Mouse (Mus musculus): ENCODE results near the gene Fh1. TPM values are rescaled to one million over a fixed set of nuclear protein-coding genes. Genes with fewer than 3 reads are reported as not detected.

The Fh1 gene
- polyA plus RNA-seq, 1 experiment from 2014 or later, result 96.8 TPM

GRCm38 (mm10) chr1:175578425-175579096 is 46.9 kb downstream of the Fh1 start:
- Histone ChIP-seq H3K36me3 (no peaks in the 10 kb centered on the region), H3K4me1 (no peaks in the 10 kb centered on the region), H3K9me3 (replicated peaks) (no peaks in the 10 kb centered on the region), H3K27me3 (no peaks in the 10 kb centered on the region), H3K4me2 (replicated peaks) (no peak overlapping the region), H3K9ac (no peak overlapping the region), H3K27ac (replicated peaks) (no peak overlapping the region), H3K4me3 (replicated peaks) (no peak overlapping the region)
- 71% methylated on average over 2 of the region's 2 CpGs for WGBS
- ATAC-seq (ENCODE audit: insufficient number of reproducible peaks, low FRiP score, low TSS enrichment, low read depth), result no peak

DNA sequence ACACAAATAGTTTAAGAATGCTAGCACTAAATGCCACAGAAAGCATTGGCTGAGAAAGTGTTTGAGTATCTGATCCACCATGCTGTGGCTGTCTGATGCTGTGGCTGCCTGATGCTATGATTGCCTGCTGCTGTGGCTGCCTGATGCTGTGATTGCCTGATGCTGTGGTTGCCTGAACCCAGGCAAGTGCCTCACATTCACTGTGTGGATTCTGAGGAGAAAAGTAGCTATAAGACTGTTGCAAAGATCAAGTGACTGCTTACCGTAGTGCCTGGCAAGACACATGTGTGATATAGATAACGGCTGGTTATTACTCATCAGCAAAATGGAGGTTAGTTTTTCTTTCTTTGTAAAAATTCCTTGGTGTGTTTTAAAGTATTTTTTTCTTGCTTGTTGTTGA is 51.3 kb downstream of the Fh1 start:
- H3K4me2 ChIP-seq (replicated peaks), result no peak overlapping the region
- H3K4me3 ChIP-seq (replicated peaks), result no peak overlapping the region
- ATAC-seq (ENCODE audit: insufficient number of reproducible peaks, low FRiP score, low TSS enrichment, low read depth), result no peak
- no peaks in the 10 kb centered on the region for H3K9me3 ChIP-seq (replicated peaks)
- H3K36me3 ChIP-seq, result no peaks in the 10 kb centered on the region
- 78% methylated on average over 2 of the region's 2 CpGs for WGBS
- no peak overlapping the region for H3K27ac ChIP-seq (replicated peaks)
- no peak overlapping the region for H3K9ac ChIP-seq
- H3K4me1 ChIP-seq, result no peaks in the 10 kb centered on the region
- H3K27me3 ChIP-seq, result no peaks in the 10 kb centered on the region

DNA sequence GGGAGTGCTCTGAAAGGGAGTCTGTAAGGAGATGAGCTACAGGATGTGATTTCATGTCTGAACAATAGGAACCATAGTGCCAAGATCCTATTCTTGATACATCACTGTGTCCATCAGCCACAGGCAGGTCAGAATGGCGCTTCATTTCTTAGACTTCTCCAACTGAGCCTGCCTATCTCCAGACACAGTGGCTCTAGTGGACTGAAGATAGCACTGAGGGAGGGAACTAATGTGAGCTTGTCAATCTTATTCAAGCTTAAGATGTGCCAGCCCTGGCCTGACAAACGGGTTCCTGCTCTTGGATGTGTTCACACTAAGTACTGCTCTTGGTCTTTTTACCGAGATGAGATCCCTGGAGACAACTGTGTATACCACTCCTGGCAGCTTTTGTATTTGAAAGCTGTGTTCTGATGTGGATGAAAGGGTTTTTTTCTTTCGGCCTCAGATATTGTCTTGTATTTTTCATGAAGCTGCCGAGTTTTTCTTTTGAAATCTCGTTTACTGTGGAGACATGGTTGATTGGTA is 59.8 kb downstream of the Fh1 start:
- Histone ChIP-seq H3K4me1 (no peaks in the 10 kb centered on the region), H3K9me3 (replicated peaks) (no peaks in the 10 kb centered on the region), H3K4me2 (replicated peaks) (no peak overlapping the region), H3K27ac (replicated peaks) (no peak overlapping the region), H3K9ac (no peak overlapping the region), H3K36me3 (no peaks in the 10 kb centered on the region), H3K27me3 (no peaks in the 10 kb centered on the region), H3K4me3 (replicated peaks) (no peak overlapping the region)
- 62% methylated on average over 6 of the region's 6 CpGs for WGBS
- ATAC-seq (ENCODE audit: insufficient number of reproducible peaks, low FRiP score, low TSS enrichment, low read depth), result no peak

- no peak overlapping the region for H3K4me3 ChIP-seq (replicated peaks)
- WGBS, result 85% methylated on average over 4 of the region's 4 CpGs
- H3K4me2 ChIP-seq (replicated peaks), result no peak overlapping the region
- H3K4me1 ChIP-seq, result no peaks in the 10 kb centered on the region
- no peak overlapping the region for H3K9ac ChIP-seq
- no peaks in the 10 kb centered on the region for H3K36me3 ChIP-seq
- no peak overlapping the region for H3K27ac ChIP-seq (replicated peaks)
- no peaks in the 10 kb centered on the region for H3K27me3 ChIP-seq
- no peaks in the 10 kb centered on the region for H3K9me3 ChIP-seq (replicated peaks)
- ATAC-seq (ENCODE audit: insufficient number of reproducible peaks, low FRiP score, low TSS enrichment, low read depth), result no peak
Observed at GRCm38 (mm10) chr1:175564321-175564720, 61.1 kb downstream of the Fh1 start.

DNA sequence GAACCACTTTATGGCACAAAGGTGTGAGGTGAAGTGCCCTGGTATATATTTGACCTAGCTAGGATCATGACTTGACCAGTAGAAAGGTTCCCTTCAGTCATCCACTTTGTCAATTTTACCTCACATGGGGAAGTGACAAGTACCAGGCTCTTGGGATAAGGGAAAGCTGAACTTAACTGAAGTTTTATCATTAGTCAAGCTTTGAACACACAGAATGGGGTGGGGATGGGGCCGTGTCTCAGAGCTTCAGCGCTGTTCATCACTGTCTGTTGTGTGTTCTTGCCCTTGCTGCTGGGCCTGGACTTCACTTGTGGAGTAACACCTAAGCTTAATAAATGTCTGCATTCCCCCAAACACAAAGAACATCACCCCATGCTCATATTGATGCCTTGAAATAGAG is 63.1 kb downstream of the Fh1 start:
- Histone ChIP-seq H3K27ac (replicated peaks) (no peak overlapping the region), H3K4me1 (no peaks in the 10 kb centered on the region), H3K36me3 (no peaks in the 10 kb centered on the region), H3K27me3 (no peaks in the 10 kb centered on the region), H3K4me3 (replicated peaks) (no peak overlapping the region), H3K4me2 (replicated peaks) (no peak overlapping the region), H3K9ac (no peak overlapping the region), H3K9me3 (replicated peaks) (no peaks in the 10 kb centered on the region)
- ATAC-seq (ENCODE audit: insufficient number of reproducible peaks, low FRiP score, low TSS enrichment, low read depth), result no peak
- 92% methylated on average over 2 of the region's 2 CpGs for WGBS

DNA sequence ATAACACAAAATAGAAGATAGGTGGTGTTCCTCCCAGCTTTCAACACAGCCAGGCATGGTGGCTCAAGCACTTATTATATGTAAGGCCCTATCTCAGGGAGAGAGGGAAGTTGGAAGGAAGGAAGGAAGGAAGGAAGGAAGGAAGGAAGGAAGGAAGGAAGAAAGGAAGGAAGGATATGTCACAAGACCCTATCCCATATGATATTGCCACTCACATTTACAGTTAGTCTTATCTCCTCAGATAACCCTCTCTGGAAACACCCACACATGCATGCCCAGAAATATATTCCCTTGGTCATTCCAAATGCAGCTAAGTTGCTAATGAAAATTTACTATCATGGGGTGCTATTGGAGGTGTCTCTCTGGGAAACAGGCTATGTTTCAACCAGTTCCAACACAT is 63.6 kb downstream of the Fh1 start:
- Histone ChIP-seq H3K9me3 (replicated peaks) (no peaks in the 10 kb centered on the region), H3K27ac (replicated peaks) (no peak overlapping the region), H3K4me1 (no peaks in the 10 kb centered on the region), H3K4me2 (replicated peaks) (no peak overlapping the region), H3K4me3 (replicated peaks) (no peak overlapping the region), H3K36me3 (no peaks in the 10 kb centered on the region), H3K9ac (no peak overlapping the region), H3K27me3 (no peaks in the 10 kb centered on the region)
- ATAC-seq (ENCODE audit: insufficient number of reproducible peaks, low FRiP score, low TSS enrichment, low read depth), result no peak

- no peaks in the 10 kb centered on the region for H3K36me3 ChIP-seq
- no peak overlapping the region for H3K4me3 ChIP-seq (replicated peaks)
- no peaks in the 10 kb centered on the region for H3K4me1 ChIP-seq
- no peaks in the 10 kb centered on the region for H3K27me3 ChIP-seq
- no peaks in the 10 kb centered on the region for H3K9me3 ChIP-seq (replicated peaks)
- no peak for ATAC-seq (ENCODE audit: insufficient number of reproducible peaks, low FRiP score, low TSS enrichment, low read depth)
- 81% methylated on average over 1 of the region's 1 CpGs for WGBS
- no peak overlapping the region for H3K27ac ChIP-seq (replicated peaks)
- H3K9ac ChIP-seq, result no peak overlapping the region
- no peak overlapping the region for H3K4me2 ChIP-seq (replicated peaks)
Observed at GRCm38 (mm10) chr1:175554641-175555040, 70.8 kb downstream of the Fh1 start.

DNA sequence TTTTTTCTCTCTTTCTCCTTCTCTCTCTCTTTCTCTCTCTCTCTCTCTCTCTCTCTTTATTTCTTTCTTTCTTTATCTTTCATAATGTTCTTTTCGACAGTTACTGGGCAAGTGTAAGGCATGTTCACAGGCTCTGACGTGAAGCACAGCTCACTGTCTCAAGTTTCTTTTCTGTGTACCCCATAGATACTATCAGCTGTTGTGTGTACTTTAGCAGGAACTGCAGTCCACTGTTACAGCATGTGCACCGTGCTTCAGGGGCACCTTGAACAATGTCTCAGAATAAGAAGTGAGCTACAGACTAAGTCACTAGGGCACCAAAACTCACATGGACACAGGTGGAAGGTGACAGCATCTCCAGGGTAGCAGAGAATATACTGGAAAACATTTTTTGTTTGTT is 73.0 kb downstream of the Fh1 start:
- Histone ChIP-seq H3K9me3 (replicated peaks) (no peaks in the 10 kb centered on the region), H3K4me2 (replicated peaks) (no peak overlapping the region), H3K27me3 (no peaks in the 10 kb centered on the region), H3K4me3 (replicated peaks) (no peak overlapping the region), H3K27ac (replicated peaks) (no peak overlapping the region), H3K4me1 (no peaks in the 10 kb centered on the region), H3K36me3 (no peaks in the 10 kb centered on the region), H3K9ac (no peak overlapping the region)
- ATAC-seq (ENCODE audit: insufficient number of reproducible peaks, low FRiP score, low TSS enrichment, low read depth), result no peak
- WGBS, result 54% methylated on average over 3 of the region's 3 CpGs

- Histone ChIP-seq H3K4me2 (replicated peaks) (no peak overlapping the region), H3K27ac (replicated peaks) (no peak overlapping the region), H3K4me1 (no peaks in the 10 kb centered on the region), H3K27me3 (no peaks in the 10 kb centered on the region), H3K4me3 (replicated peaks) (no peak overlapping the region), H3K36me3 (no peaks in the 10 kb centered on the region), H3K9ac (no peak overlapping the region), H3K9me3 (replicated peaks) (no peaks in the 10 kb centered on the region)
- ATAC-seq (ENCODE audit: insufficient number of reproducible peaks, low FRiP score, low TSS enrichment, low read depth), result no peak
- WGBS, result 81% methylated on average over 1 of the region's 1 CpGs
Observed at GRCm38 (mm10) chr1:175550586-175550985, 74.8 kb downstream of the Fh1 start.

Other genes with a start within 250 kb of the Fh1 start
- gene Rgs7, start 133.1 kb downstream of the Fh1 start, polyA plus RNA-seq (2015; fragmentation: Nextera tagmentation; extraction: Ambion mirVana), result 0.91 and 1.2 TPM in 2 replicates
- 0.24 and 0.51 TPM in 2 replicates for gene Kmo, start 5.3 kb downstream of the Fh1 start, polyA plus RNA-seq (2015; fragmentation: Nextera tagmentation; extraction: Ambion mirVana)
- gene Opn3, start 67.1 kb upstream of the Fh1 start, polyA plus RNA-seq (2015; fragmentation: Nextera tagmentation; extraction: Ambion mirVana), result 4.6 and 5.2 TPM in 2 replicates
- gene Chml, start 67.3 kb upstream of the Fh1 start, polyA plus RNA-seq (2015; fragmentation: Nextera tagmentation; extraction: Ambion mirVana), result 1.6 and 1.9 TPM in 2 replicates
- gene Wdr64, start 73.0 kb upstream of the Fh1 start, polyA plus RNA-seq (2015; fragmentation: Nextera tagmentation; extraction: Ambion mirVana), result not detected in 2 replicates

All from embryonic facial prominence, embryonic 15.5 days (tissue).